Mouse (Mus musculus): Measurements from ENCODE around the gene 1700017B05Rik. TPM values are rescaled to one million over a fixed set of nuclear protein-coding genes. Genes with fewer than 3 reads are reported as not detected.
"Not testable (repeated sequence)": the region's sequence is repeated elsewhere in the genome, so short reads cannot be mapped to it uniquely, and the experiment has no call there.

1700017B05Rik gene
- polyA plus RNA-seq, 1 experiment from 2014 or later: 5.6 TPM

GRCm38 (mm10) chr9:57223341-57223740 lies 39.1 kb downstream of the 1700017B05Rik start:
- H3K36me3 ChIP-seq: no peaks in the 10 kb centered on the region
- H3K4me2 ChIP-seq (replicated peaks): no peak overlapping the region
- no peak overlapping the region for H3K9ac ChIP-seq (replicated peaks)
- no peak overlapping the region for H3K4me3 ChIP-seq (replicated peaks)
- H3K9me3 ChIP-seq: no peaks in the 10 kb centered on the region
- H3K4me1 ChIP-seq (replicated peaks): no peaks in the 10 kb centered on the region
- ATAC-seq: no peak
- no peaks in the 10 kb centered on the region for H3K27me3 ChIP-seq
- no peak overlapping the region for H3K27ac ChIP-seq

DNA sequence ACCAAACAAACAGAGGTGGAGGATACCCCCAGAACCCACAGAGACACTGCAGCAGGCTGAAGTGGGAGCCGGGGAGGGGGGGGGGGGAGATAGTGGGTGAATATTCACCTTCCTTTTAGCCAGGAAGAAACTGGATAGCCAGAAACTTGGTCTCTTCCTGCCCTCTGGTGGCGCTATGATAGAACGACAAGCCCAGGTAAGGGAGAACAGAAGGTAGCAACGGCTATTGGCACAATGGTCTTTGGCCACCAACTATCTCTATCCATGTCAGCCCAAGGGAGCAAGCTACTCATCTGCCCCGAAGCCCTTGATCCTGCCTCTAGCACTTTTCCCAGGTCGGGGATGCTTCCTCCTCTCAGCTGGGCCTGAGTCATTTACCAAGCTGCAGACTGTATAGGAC lies 42.1 kb downstream of the 1700017B05Rik start:
- H3K9me3 ChIP-seq: no peaks in the 10 kb centered on the region
- no peak overlapping the region for H3K9ac ChIP-seq (replicated peaks)
- WGBS: 29% methylated on average over 6 of the region's 6 CpGs
- H3K4me1 ChIP-seq (replicated peaks): no peaks in the 10 kb centered on the region
- H3K4me3 ChIP-seq (replicated peaks): no peak overlapping the region
- no peak for ATAC-seq
- no peaks in the 10 kb centered on the region for H3K36me3 ChIP-seq
- H3K27me3 ChIP-seq: no peaks in the 10 kb centered on the region
- H3K4me2 ChIP-seq (replicated peaks): no peak overlapping the region
- no peak overlapping the region for H3K27ac ChIP-seq

DNA sequence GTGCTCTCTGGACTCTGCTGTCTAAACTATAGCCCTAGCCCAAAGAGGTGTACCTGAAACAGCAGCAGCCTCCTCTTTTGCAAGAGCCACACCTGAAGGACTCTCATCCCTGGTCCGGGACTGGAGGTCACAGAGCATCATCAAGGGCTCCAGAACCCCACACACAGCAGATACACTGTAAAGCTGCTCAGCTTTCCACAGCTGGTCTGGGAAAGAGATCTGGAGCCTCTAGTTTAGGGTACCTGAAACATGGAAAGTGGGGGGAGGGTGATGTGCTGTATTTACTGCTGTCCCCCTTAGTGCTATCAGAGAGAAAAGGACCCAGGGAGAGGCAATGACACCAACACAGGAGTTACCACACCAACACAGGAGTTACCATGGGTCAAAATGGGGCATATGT lies 42.9 kb downstream of the 1700017B05Rik start:
- Histone ChIP-seq H3K27ac (no peak overlapping the region), H3K27me3 (no peaks in the 10 kb centered on the region), H3K9me3 (no peaks in the 10 kb centered on the region), H3K4me1 (replicated peaks) (no peaks in the 10 kb centered on the region), H3K9ac (replicated peaks) (no peak overlapping the region), H3K4me3 (replicated peaks) (no peak overlapping the region), H3K36me3 (no peaks in the 10 kb centered on the region), H3K4me2 (replicated peaks) (no peak overlapping the region)
- no peak for ATAC-seq
- 88% methylated on average over 1 of the region's 1 CpGs for WGBS

GRCm38 (mm10) chr9:57218776-57219175 lies 43.6 kb downstream of the 1700017B05Rik start:
- no peaks in the 10 kb centered on the region for H3K27me3 ChIP-seq

GRCm38 (mm10) chr9:57217220-57217619 lies 45.2 kb downstream of the 1700017B05Rik start:
- no peak for ATAC-seq
- H3K9me3 ChIP-seq: no peaks in the 10 kb centered on the region
- H3K4me1 ChIP-seq (replicated peaks): no peaks in the 10 kb centered on the region
- no peaks in the 10 kb centered on the region for H3K36me3 ChIP-seq
- no peak overlapping the region for H3K27ac ChIP-seq
- no peak overlapping the region for H3K4me2 ChIP-seq (replicated peaks)
- H3K9ac ChIP-seq (replicated peaks): no peak overlapping the region
- H3K27me3 ChIP-seq: no peaks in the 10 kb centered on the region
- 74% methylated on average over 6 of the region's 6 CpGs for WGBS
- no peak overlapping the region for H3K4me3 ChIP-seq (replicated peaks)

More at GRCm38 (mm10) chr9:57218776-57219175, 43.6 kb downstream of the 1700017B05Rik start:
- H3K4me2 ChIP-seq (replicated peaks): no peak overlapping the region
- H3K36me3 ChIP-seq: no peaks in the 10 kb centered on the region
- no peaks in the 10 kb centered on the region for H3K9me3 ChIP-seq
- no peak overlapping the region for H3K27ac ChIP-seq
- no peaks in the 10 kb centered on the region for H3K4me1 ChIP-seq (replicated peaks)
- 89% methylated on average over 5 of the region's 5 CpGs for WGBS
- H3K9ac ChIP-seq (replicated peaks): no peak overlapping the region
- no peak for ATAC-seq
- H3K4me3 ChIP-seq (replicated peaks): no peak overlapping the region

DNA sequence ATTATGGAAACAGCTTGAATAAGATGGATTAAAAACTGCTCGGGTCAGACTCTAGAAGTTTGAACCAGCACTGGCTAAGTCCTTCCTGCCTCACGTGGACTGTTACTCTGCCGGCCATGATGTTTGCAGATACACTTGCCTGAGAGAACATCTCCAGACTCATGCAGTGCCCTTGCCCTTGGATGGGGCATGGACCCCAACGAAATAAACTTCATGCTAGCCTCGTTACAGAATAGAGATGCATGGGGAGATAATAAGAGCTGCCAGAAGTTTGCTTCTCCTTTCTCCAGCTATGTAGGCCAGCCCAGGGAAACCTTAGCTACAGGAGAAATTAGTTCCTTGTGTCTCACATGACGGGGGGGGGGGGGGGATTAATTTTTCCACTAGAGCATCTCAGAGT lies 47.9 kb downstream of the 1700017B05Rik start:
- Histone ChIP-seq H3K9ac (replicated peaks) (no peak overlapping the region), H3K27ac (no peak overlapping the region), H3K27me3 (no peaks in the 10 kb centered on the region), H3K4me2 (replicated peaks) (no peak overlapping the region), H3K36me3 (no peaks in the 10 kb centered on the region), H3K4me1 (replicated peaks) (no peaks in the 10 kb centered on the region), H3K4me3 (replicated peaks) (no peak overlapping the region), H3K9me3 (no peaks in the 10 kb centered on the region)
- no peak for ATAC-seq
- 78% methylated on average over 6 of the region's 6 CpGs for WGBS

- no peak overlapping the region for H3K4me3 ChIP-seq (replicated peaks)
- H3K9ac ChIP-seq (replicated peaks): no peak overlapping the region
- no peak for ATAC-seq
- H3K27me3 ChIP-seq: no peaks in the 10 kb centered on the region
- no peak overlapping the region for H3K27ac ChIP-seq
- no peaks in the 10 kb centered on the region for H3K4me1 ChIP-seq (replicated peaks)
- no peaks in the 10 kb centered on the region for H3K9me3 ChIP-seq
- H3K4me2 ChIP-seq (replicated peaks): no peak overlapping the region
- WGBS: 70% methylated on average over 9 of the region's 9 CpGs
- no peaks in the 10 kb centered on the region for H3K36me3 ChIP-seq
These were observed 49.8 kb downstream of the 1700017B05Rik start for GRCm38 (mm10) chr9:57212448-57213222.

DNA sequence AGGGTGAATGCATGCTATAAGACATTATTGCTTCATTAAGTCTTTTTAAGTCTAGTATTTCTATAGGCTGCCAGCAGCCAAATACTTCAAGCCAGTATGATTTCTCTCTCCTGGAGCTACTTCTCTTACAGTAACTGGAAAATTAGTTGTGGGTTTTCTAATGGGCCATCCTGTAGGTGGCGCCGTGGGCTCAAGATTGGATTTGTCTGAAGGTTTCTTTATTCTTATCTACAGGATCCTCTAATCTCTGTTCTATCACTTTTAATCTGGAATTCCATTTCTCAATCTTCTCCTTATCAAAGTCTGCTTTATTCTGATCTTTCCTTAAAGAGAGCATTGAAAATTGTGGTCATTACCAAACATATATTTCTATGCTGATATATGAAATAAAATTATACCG lies 53.1 kb downstream of the 1700017B05Rik start:
- no peak overlapping the region for H3K4me2 ChIP-seq (replicated peaks)
- H3K27ac ChIP-seq: no peak overlapping the region
- no peaks in the 10 kb centered on the region for H3K27me3 ChIP-seq
- no peak overlapping the region for H3K4me3 ChIP-seq (replicated peaks)
- no peaks in the 10 kb centered on the region for H3K9me3 ChIP-seq
- H3K9ac ChIP-seq (replicated peaks): no peak overlapping the region
- no peak for ATAC-seq
- no peaks in the 10 kb centered on the region for H3K4me1 ChIP-seq (replicated peaks)
- WGBS: 31% methylated on average over 3 of the region's 3 CpGs
- no peaks in the 10 kb centered on the region for H3K36me3 ChIP-seq

DNA sequence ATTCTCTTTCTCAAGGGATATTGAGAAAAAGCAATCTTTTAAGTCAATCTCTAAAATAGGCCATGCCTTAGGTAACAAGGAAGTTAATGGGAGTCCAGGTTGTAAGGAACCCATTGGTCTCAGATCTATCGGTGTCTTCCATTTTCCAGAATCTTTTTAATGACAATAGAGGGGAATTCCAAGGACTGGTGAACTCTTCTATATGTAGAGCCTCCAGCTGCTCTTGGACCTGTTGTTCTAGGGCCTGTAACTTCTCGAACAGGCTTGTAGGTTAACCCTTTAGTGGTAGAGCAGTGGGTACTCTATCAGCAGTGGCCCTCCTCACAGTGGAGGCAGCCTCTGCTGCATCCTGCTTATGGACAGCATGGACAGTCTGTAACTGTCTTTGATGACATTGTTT lies 55.5 kb downstream of the 1700017B05Rik start:
- no peak overlapping the region for H3K9ac ChIP-seq (replicated peaks)
- H3K36me3 ChIP-seq: no peaks in the 10 kb centered on the region
- WGBS: 68% methylated on average over 2 of the region's 2 CpGs
- ATAC-seq: no peak
- H3K4me1 ChIP-seq (replicated peaks): no peaks in the 10 kb centered on the region
- no peaks in the 10 kb centered on the region for H3K27me3 ChIP-seq
- H3K4me2 ChIP-seq (replicated peaks): no peak overlapping the region
- H3K4me3 ChIP-seq (replicated peaks): no peak overlapping the region
- no peaks in the 10 kb centered on the region for H3K9me3 ChIP-seq
- no peak overlapping the region for H3K27ac ChIP-seq

- not testable (repeated sequence) for H3K4me3 ChIP-seq (replicated peaks); H3K4me2 ChIP-seq (replicated peaks); H3K36me3 ChIP-seq; ATAC-seq; H3K9ac ChIP-seq (replicated peaks); H3K27ac ChIP-seq; H3K4me1 ChIP-seq (replicated peaks); H3K27me3 ChIP-seq; H3K9me3 ChIP-seq
- WGBS: 92% methylated on average over 13 of the region's 13 CpGs
These were observed 58.8 kb downstream of the 1700017B05Rik start for GRCm38 (mm10) chr9:57203571-57203970.

Other genes starting within 250 kb of the 1700017B05Rik start
- 29.6 and 33.2 TPM in 2 replicates for gene Sin3a, start 190.6 kb downstream of the 1700017B05Rik start, polyA plus RNA-seq (2015; fragmentation: Nextera tagmentation; extraction: Ambion mirVana)
- gene Man2c1, start 131.9 kb downstream of the 1700017B05Rik start, polyA plus RNA-seq (2015; fragmentation: Nextera tagmentation; extraction: Ambion mirVana): 69.3 and 70.0 TPM in 2 replicates
- gene Neil1, start 114.3 kb downstream of the 1700017B05Rik start, polyA plus RNA-seq (2015; fragmentation: Nextera tagmentation; extraction: Ambion mirVana): 10.4 TPM in 2 replicates
- 169 and 177 TPM in 2 replicates for gene Commd4, start 104.3 kb downstream of the 1700017B05Rik start, polyA plus RNA-seq (2015; fragmentation: Nextera tagmentation; extraction: Ambion mirVana)
- not detected in 2 replicates for gene Trcg1, start 26.1 kb downstream of the 1700017B05Rik start, polyA plus RNA-seq (2015; fragmentation: Nextera tagmentation; extraction: Ambion mirVana)
- gene Ppcdc, start 177.5 kb upstream of the 1700017B05Rik start, polyA plus RNA-seq (2015; fragmentation: Nextera tagmentation; extraction: Ambion mirVana): 26.2 and 28.4 TPM in 2 replicates
- 90.9 and 91.6 TPM in 2 replicates for gene Scamp5, start 205.4 kb upstream of the 1700017B05Rik start, polyA plus RNA-seq (2015; fragmentation: Nextera tagmentation; extraction: Ambion mirVana)
- gene Rpp25, start 241.4 kb upstream of the 1700017B05Rik start, polyA plus RNA-seq (2015; fragmentation: Nextera tagmentation; extraction: Ambion mirVana): 19.5 and 27.6 TPM in 2 replicates